Mouse (Mus musculus) duodenum, adult 2 months (tissue): Measurements from ENCODE around the gene Nlrx1. TPM values are rescaled to one million over a fixed set of nuclear protein-coding genes. Genes with fewer than 3 reads are reported as not detected.

Experiments
- polyA plus RNA-seq: library from polyadenylated mRNA; depleted of rRNA; stranded (reverse); fragments of >200 nt; gene quantifications from 2 replicates; pipeline ENCODE4 v1.2.3, GENCODE M21; 2012; ENCODE audit warnings: low replicate concordance; rRNA removed

Gene Nlrx1
- 4.2 and 5.8 TPM in 2 replicates for polyA plus RNA-seq

DNA sequence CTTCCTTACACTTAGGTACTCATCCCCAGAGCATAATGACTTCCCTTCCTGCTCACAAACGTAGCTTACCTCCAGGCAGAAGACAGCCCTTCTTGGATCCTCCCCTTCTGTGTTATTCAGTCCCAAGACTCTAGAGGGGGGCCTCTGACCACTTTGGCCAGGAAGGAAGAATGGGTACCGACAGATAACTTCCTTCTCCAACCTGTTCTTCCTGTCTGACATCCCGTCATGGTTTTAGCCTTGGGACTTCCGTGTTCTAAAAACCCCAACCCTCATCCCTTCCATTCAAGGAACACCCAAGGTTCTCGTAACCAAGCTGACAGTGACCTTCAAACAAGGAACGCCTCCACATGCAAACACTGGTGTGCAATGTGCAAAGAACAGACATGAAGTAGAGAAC lies at the start of gene Nlrx1:
Gene Nlrx1 (minus strand): TSS at position 168 of the 400 bp plus-strand sequence.

DNA sequence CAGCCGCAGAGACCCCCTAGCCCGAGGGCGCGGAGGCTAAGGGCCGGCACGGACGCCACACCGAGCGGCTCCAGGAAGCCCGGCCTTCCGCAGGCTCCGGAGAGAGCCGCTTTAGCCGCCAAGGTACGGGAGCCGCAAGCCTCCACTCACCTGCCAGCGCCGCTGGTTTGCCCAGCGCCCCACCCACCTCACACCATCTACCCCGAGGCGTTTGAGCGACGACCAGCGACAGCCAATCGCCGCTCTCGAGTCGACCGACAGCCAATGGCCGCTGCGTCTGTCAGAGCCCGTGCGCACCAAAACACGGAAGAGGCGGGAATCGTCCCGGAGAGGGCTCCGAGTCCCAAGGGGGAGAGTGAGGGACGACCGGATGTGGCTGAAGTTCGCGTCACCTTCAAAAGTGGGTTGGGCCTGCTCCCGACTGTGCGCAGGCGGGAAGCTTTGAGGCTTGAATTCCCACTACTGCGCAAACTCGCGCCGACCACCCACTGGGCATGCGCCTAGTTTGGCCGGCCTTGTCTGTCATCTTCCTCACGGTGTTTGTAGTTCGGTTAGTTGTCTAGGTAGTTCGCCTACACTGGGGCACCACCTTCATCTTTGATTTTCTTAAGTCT lies 37.2 kb upstream of the Nlrx1 start, which contains the start of gene Hinfp:
Gene Hinfp (minus strand): TSS at position 206 of the 614 bp plus-strand sequence.

DNA sequence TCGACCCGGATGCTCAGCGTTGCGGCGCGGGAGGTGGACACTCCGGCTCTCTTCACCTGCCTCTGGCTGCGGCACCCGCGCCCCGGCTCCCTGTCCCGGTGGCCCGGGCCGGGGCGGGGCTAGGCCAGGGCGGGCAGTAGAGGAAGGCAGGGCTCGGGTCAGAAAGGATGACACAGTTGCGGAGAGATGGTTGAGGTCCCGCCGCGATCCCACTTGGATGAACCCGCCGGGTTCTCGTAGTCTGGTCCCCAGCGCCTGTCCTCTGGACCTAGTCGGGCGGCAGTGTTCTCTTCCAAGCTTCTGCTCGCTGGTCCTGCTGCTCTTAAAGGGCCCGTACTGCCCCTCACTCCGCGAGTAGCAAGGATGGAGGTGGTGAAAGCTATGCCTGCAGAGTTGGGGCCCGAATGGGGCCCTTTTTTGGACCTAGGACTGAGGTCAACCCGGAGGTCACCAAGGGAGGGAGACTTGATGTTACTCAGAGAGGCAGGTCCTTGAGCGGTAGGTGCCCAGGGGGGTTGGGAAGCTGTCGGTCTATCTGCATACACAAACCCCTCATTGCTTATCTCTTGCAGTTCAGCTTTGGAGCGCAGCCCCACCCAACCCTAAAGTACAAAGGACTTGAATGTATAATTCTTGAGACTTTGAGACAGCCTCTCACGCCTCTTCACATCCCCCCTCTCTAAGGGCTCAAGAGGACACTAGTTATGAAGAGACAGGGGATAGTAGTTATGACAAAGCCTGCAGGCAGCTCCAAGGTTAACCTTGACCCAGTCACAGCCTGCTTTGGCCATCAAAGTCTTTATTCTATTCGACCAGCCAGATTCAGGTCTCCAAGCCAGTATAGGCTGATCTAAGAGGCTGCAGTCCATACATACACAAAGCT lies 19.9 kb upstream of the Nlrx1 start, which contains the start of gene Abcg4:
Gene Abcg4 (minus strand): TSS at position 540 of the 883 bp plus-strand sequence.

DNA sequence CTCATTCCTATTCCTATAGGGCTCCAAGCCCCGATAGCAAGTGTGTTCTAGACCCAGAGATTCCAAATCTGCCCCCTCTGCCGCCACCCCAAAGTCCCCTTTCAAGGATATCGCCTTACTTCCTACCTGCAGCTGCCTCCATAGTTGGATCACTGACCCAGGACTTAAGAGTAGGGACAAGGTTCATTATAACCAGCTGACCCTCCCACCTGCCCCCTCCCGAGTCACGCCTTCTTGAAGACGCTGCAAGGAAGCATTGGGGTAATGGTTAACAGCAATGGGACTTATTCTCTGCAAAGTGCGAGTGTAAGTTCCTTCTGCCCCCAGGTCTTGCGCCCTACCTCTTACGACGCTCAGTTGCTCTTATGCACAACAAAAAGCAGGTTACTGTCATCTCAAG lies 17.1 kb downstream of the Nlrx1 start, which contains the start of gene Pdzd3:
Gene Pdzd3 (minus strand): TSS at position 158 of the 400 bp plus-strand sequence.

DNA sequence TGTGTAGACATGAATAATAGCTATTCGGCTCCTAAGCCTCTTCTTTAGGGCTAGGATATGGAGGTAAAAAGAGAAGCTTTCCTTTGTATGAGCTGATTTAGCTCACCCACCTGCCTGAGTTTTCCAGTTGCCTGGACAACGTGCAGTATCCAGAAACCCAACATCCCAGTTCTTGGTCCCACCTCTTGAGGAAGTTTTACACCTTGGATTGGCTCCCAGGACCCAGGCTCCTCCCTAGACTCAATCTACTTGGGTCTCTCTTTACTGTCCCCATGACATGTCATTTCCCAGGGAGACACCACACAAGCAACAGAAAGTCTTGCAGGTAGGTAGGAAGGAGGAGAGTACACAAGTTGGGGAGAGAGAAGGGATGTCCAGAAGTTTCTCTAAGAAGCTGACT lies 28.0 kb downstream of the Nlrx1 start, which contains the start of gene Ccdc153:
Gene Ccdc153 (plus strand): TSS at position 278 of the 400 bp plus-strand sequence.

DNA sequence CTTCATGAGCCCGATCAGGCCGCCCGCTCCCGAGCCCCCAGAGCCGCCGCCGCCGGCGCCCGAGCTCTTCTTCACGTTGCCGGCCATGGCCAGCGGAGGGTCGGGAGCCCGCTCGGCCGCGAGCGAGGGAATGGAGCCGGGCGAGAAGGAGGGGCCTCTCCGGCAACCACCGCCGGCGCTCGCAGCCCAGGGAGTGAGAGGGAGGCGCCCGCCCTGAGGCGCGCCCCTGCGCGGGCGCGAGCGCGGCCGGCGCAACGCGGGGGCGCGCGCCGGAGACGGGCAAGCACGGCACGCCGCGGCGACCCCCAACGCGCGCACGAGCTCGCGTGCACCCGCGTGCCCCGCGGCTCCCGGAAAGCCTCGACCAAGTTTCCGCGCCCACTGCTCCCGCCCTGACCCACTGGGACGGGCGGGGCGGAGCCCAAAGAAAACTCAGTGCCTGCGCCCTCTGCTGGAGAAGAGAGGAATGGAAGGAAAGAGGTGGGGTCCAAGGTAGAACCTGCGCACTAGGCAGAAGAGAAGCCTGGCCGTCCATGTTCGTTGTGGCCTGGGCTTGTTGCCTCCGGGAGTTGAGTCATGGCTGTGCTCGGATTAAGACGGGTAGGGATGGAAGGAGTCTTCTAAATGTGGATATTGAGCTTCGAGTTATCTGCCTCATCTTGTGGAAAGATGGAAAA lies 34.5 kb downstream of the Nlrx1 start, which contains the start of gene Cbl:
Gene Cbl (minus strand): TSS at position 248 of the 677 bp plus-strand sequence.

Other genes starting within 250 kb of the Nlrx1 start
- 24.0 and 29.4 TPM in 2 replicates for gene Thy1, start 225.2 kb downstream of the Nlrx1 start, polyA plus RNA-seq
- gene Usp2, start 201.6 kb downstream of the Nlrx1 start, polyA plus RNA-seq = 16.5 and 29.3 TPM in 2 replicates
- 0.11 TPM in 1 of 2 replicates, not detected in the other for gene Mfrp, start 166.9 kb downstream of the Nlrx1 start, polyA plus RNA-seq
- gene C1qtnf5, start 161.4 kb downstream of the Nlrx1 start, polyA plus RNA-seq = 7.9 and 14.6 TPM in 2 replicates
- gene Gm49380, start 155.1 kb downstream of the Nlrx1 start, polyA plus RNA-seq = 0.36 TPM in 1 of 2 replicates, not detected in the other
- gene Rnf26, start 155.1 kb downstream of the Nlrx1 start, polyA plus RNA-seq = 30.5 and 37.1 TPM in 2 replicates
- 13.6 and 29.9 TPM in 2 replicates for gene Mcam, start 134.1 kb downstream of the Nlrx1 start, polyA plus RNA-seq
- 3.6 and 3.9 TPM in 2 replicates for gene Cbl, start 34.5 kb downstream of the Nlrx1 start, polyA plus RNA-seq
- gene Ccdc153, start 27.9 kb downstream of the Nlrx1 start, polyA plus RNA-seq = not detected in 2 replicates
- gene Pdzd3, start 17.1 kb downstream of the Nlrx1 start, polyA plus RNA-seq = 10.0 and 25.1 TPM in 2 replicates
- 1.6 and 1.7 TPM in 2 replicates for gene Abcg4, start 20.0 kb upstream of the Nlrx1 start, polyA plus RNA-seq
- 14.2 and 16.9 TPM in 2 replicates for gene Hinfp, start 37.1 kb upstream of the Nlrx1 start, polyA plus RNA-seq
- gene C2cd2l, start 51.7 kb upstream of the Nlrx1 start, polyA plus RNA-seq = 158 and 249 TPM in 2 replicates
- 40.0 and 42.8 TPM in 2 replicates for gene Dpagt1, start 57.4 kb upstream of the Nlrx1 start, polyA plus RNA-seq
- 134 and 260 TPM in 2 replicates for gene H2afx, start 66.1 kb upstream of the Nlrx1 start, polyA plus RNA-seq
- 35.1 and 44.5 TPM in 2 replicates for gene Hmbs, start 75.6 kb upstream of the Nlrx1 start, polyA plus RNA-seq
- 13.9 and 17.1 TPM in 2 replicates for gene Vps11, start 93.1 kb upstream of the Nlrx1 start, polyA plus RNA-seq
- gene Hyou1, start 110.9 kb upstream of the Nlrx1 start, polyA plus RNA-seq = 42.8 and 52.8 TPM in 2 replicates
- gene Slc37a4, start 128.3 kb upstream of the Nlrx1 start, polyA plus RNA-seq = 40.0 and 85.7 TPM in 2 replicates
- 30.8 and 41.9 TPM in 2 replicates for gene Rps25, start 138.5 kb upstream of the Nlrx1 start, polyA plus RNA-seq
- gene Trappc4, start 139.0 kb upstream of the Nlrx1 start, polyA plus RNA-seq = 25.1 and 36.3 TPM in 2 replicates
- 15.0 and 16.9 TPM in 2 replicates for gene Ccdc84, start 150.0 kb upstream of the Nlrx1 start, polyA plus RNA-seq
- gene Foxr1, start 172.5 kb upstream of the Nlrx1 start, polyA plus RNA-seq = not detected in 2 replicates
- 0.22 and 0.28 TPM in 2 replicates for gene Upk2, start 186.4 kb upstream of the Nlrx1 start, polyA plus RNA-seq
- gene Bcl9l, start 214.2 kb upstream of the Nlrx1 start, polyA plus RNA-seq = 29.3 and 33.5 TPM in 2 replicates